Mouse (Mus musculus) kidney, embryonic 15.5 days (tissue): ENCODE data around the gene Pla2r1. TPM values are rescaled to one million over a fixed set of nuclear protein-coding genes. Genes with fewer than 3 reads are reported as not detected.

Source experiments
- ATAC-seq: fragments of 200-750 bp; cut with Nextera tagmentation; replicated peaks from 2 replicates; pipeline ENCODE4 v1.8.0; 2017; ENCODE audit warnings: moderate TSS enrichment; ENCODE audit not compliant: low FRiP score
- H3K27ac ChIP-seq: fragments of 300-500 bp; sonication (generic); 2 replicates; pipeline ENCODE4 v1.5.1; 2015; ENCODE audit warnings: mild to moderate bottlenecking, inconsistent platforms
- H3K27me3 ChIP-seq: fragments of 300-500 bp; sonication (generic); 2 replicates; pipeline ENCODE4 v1.6.1; 2015; ENCODE audit warnings: inconsistent platforms
- H3K36me3 ChIP-seq: fragments of 300-500 bp; sonication (generic); 2 replicates; pipeline ENCODE4 v1.6.1; 2015; ENCODE audit warnings: inconsistent platforms
- H3K4me1 ChIP-seq: fragments of 300-500 bp; sonication (generic); 2 replicates; pipeline ENCODE4 v1.6.1; 2015; ENCODE audit warnings: inconsistent platforms
- H3K4me2 ChIP-seq: fragments of 300-500 bp; sonication (generic); 2 replicates; pipeline ENCODE4 v1.6.1; 2015; ENCODE audit warnings: moderate library complexity, mild to moderate bottlenecking, inconsistent platforms
- H3K4me3 ChIP-seq: fragments of 300-500 bp; sonication (generic); replicated peaks from 2 replicates; pipeline ENCODE4 v1.5.1; 2015; ENCODE audit warnings: mild to moderate bottlenecking, inconsistent platforms
- H3K9ac ChIP-seq: fragments of 300-500 bp; sonication (generic); 2 replicates; pipeline ENCODE4 v1.6.1; 2015; ENCODE audit warnings: mild to moderate bottlenecking, inconsistent platforms
- H3K9me3 ChIP-seq: fragments of 300-500 bp; sonication (generic); replicated peaks from 2 replicates; pipeline ENCODE4 v1.6.1; 2016; ENCODE audit warnings: inconsistent platforms
- WGBS: fragments of 180-500 bp; shearing (Covaris S2); methylation state at CpG from one replicate; pipeline ENCODE4 v1.1.7; 2015; ENCODE audit warnings: mixed read lengths; 5-methylcytosine and 5-hydroxymethylcytosine counted together
- polyA plus RNA-seq: library from polyadenylated mRNA; unstranded; fragments of >200 nt; fragmentation: Nextera tagmentation; extraction: Ambion mirVana; gene quantifications from 2 replicates; pipeline ENCODE4 v1.2.1, GENCODE M21; 2015

The Pla2r1 gene
- polyA plus RNA-seq, 1 experiment from 2014 or later = 4.0 TPM

DNA sequence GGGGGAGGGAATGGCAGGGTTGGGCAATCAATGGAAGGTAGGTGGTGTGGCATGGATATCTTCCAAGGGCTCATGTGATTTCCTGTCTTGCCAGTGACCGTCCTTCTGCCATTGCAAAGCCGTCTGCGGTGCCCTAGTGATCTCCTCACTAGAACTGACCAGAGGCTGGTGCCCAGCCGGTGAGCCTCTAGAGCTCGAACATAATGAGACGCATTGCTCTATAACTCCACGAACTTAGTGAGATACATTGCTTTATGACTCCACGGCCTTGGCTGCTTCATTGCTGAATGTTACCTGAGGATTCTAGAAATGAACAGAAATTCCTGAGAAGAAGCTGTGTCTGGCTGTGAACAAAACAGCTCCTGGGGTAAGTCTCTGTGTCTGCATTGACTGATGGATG lies 12.8 kb downstream of the Pla2r1 start:
- ATAC-seq = no peak
- Histone ChIP-seq H3K36me3 (no peaks in the 10 kb centered on the region), H3K4me3 (no peak overlapping the region), H3K27me3 (no peaks in the 10 kb centered on the region), H3K9ac (no peak overlapping the region), H3K4me2 (no peak overlapping the region), H3K4me1 (peaks cover 22% of the 10 kb centered on the region), H3K9me3 (no peaks in the 10 kb centered on the region), H3K27ac (no peak overlapping the region)
- 95% methylated on average over 8 of the region's 8 CpGs for WGBS

DNA sequence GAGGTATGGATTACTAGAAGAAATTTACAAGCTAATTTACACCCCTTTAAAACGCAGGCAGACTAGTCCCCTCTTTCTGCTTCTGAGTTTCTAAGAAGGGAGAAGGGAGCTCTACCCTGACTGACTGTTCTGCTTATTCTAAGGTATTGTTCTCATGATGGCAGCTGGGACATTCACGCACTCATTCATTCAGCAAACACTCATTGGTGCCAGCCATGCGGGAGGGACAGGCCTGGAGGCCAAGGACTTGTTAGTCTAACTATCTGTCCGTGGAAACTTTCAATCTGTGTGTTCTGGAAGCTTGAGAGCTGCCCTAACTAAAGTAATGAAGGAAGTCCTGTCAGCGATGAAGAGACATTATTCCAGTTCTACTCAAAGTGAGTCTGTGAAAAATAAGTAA lies 14.4 kb downstream of the Pla2r1 start:
- H3K4me2 ChIP-seq = no peak overlapping the region
- peaks cover 12% of the 10 kb centered on the region for H3K4me1 ChIP-seq
- WGBS = 56% methylated on average over 5 of the region's 5 CpGs
- H3K27ac ChIP-seq = no peak overlapping the region
- no peaks in the 10 kb centered on the region for H3K36me3 ChIP-seq
- H3K9ac ChIP-seq = no peak overlapping the region
- ATAC-seq = no peak
- no peaks in the 10 kb centered on the region for H3K9me3 ChIP-seq
- no peak overlapping the region for H3K4me3 ChIP-seq
- no peaks in the 10 kb centered on the region for H3K27me3 ChIP-seq

DNA sequence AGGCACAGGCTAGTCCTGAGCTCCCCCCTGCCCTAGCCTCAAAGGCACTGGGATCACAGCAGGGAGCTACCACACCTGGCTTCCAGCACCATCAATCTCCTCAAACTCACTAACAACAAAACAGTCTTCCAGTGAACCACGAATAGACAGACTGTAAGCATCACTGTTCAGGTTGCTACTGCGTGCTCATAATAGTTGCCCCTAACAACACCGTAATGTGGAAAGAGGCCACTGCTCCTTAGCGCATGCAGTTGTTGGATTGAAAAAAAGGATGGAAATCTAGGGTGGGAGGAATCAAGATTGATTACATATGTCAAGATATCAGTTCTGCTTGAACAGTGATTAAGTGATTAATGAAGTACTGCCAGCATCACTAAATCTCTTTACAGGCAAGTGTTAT lies 14.8 kb downstream of the Pla2r1 start:
- no peak for ATAC-seq
- 36% methylated on average over 4 of the region's 4 CpGs for WGBS

DNA sequence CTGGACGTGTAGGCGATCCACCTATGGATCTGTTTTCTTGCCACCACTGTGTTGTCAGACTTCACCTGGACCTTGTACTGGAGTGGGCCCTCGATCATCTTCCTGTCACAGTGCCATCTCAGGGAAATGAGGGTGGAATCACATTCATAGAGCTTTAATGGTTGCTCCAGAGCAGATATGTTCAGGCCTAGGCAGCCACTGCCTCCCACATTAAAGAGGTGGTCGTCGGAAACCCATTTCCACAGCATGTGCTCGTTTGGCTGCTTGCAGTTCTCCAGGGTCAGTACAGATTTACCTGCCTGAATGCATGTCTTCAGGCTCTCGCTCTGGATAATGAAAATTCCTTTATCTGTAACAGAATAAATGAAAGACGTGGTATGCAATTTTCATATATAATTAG lies 18.4 kb downstream of the Pla2r1 start:
- H3K36me3 ChIP-seq = no peaks in the 10 kb centered on the region
- no peaks in the 10 kb centered on the region for H3K27me3 ChIP-seq
- no peak overlapping the region for H3K9ac ChIP-seq
- no peak for ATAC-seq
- H3K4me3 ChIP-seq = no peak overlapping the region
- H3K9me3 ChIP-seq = no peaks in the 10 kb centered on the region
- H3K27ac ChIP-seq = no peak overlapping the region
- 88% methylated on average over 8 of the region's 8 CpGs for WGBS
- no peak overlapping the region for H3K4me2 ChIP-seq
- H3K4me1 ChIP-seq = no peaks in the 10 kb centered on the region

More for the DNA sequence above, 14.8 kb downstream of the Pla2r1 start:
- no peak overlapping the region for H3K9ac ChIP-seq
- peaks cover 12% of the 10 kb centered on the region for H3K4me1 ChIP-seq
- H3K4me2 ChIP-seq = no peak overlapping the region
- H3K9me3 ChIP-seq = no peaks in the 10 kb centered on the region
- H3K36me3 ChIP-seq = no peaks in the 10 kb centered on the region
- H3K27me3 ChIP-seq = no peaks in the 10 kb centered on the region
- no peak overlapping the region for H3K4me3 ChIP-seq
- H3K27ac ChIP-seq = no peak overlapping the region

DNA sequence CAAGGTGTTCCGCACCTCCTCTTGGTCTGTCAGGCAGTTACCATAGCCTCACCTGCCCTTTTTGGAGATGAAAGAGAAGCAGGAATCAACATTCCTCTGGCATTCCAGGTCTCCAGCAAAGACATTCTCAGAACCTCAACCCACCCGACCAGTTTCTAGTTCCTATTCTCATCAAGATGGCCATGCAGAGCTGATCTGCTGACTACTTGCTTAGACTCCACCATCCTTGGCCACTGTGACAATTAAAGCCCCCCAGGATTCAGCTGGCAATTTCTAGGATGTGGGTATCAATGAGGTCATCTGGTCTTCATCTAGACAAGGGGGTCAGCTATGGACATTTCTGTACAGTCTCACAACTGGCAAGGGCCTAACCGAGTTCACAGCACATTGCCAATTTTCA lies 20.1 kb downstream of the Pla2r1 start:
- no peak for ATAC-seq
- Histone ChIP-seq H3K36me3 (no peaks in the 10 kb centered on the region), H3K9ac (no peak overlapping the region), H3K4me3 (no peak overlapping the region), H3K4me2 (no peak overlapping the region), H3K27ac (no peak overlapping the region), H3K27me3 (no peaks in the 10 kb centered on the region), H3K4me1 (no peaks in the 10 kb centered on the region), H3K9me3 (no peaks in the 10 kb centered on the region)
- 79% methylated on average over 3 of the region's 3 CpGs for WGBS

DNA sequence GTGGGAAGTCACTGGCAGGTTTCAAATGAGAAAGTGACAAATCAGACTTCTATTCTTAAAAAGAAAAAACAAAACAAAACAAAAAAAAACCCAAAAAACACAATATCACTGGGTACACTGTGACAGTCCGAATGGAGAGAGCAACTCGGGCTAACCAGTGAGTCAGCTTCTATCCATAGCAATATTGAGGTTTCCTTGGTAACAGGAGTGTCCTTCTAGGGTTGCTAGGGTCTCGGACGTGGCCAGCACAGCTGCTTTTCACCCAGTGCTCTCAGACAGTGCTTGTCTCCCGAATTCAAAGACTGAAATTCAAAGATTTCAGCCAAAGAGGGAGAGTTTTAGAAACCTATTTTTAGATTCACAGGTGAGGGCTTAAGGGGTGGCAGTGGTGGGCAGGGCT lies 20.6 kb downstream of the Pla2r1 start:
- Histone ChIP-seq H3K4me1 (no peaks in the 10 kb centered on the region), H3K9ac (no peak overlapping the region), H3K4me3 (no peak overlapping the region), H3K27me3 (no peaks in the 10 kb centered on the region), H3K9me3 (no peaks in the 10 kb centered on the region), H3K27ac (no peak overlapping the region), H3K36me3 (no peaks in the 10 kb centered on the region), H3K4me2 (no peak overlapping the region)
- whole genome bisulfite sequencing = 71% methylated on average over 5 of the region's 5 CpGs
- ATAC-seq = no peak

DNA sequence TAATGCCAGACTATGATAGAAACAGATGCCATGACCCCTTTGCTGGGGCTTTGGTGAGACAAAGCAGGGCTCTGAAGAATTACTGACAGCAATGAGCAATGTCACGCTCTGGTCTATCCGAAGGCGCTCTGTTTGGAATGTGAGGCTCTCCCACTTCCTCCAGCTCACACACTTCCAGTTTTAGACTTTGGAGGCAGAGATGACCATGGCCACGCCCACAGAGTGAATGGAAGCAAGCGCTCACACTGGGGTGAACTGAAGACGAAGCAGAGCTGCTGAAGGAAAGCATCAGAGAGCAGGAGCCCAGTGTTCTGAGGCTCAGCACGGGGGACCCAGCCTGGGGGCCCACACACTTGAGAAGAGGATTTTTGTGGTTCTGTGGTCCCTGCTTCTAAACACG lies 37.3 kb downstream of the Pla2r1 start:
- no peaks in the 10 kb centered on the region for H3K27me3 ChIP-seq
- H3K27ac ChIP-seq = no peak overlapping the region
- H3K4me1 ChIP-seq = no peaks in the 10 kb centered on the region
- H3K9ac ChIP-seq = no peak overlapping the region
- ATAC-seq = no peak
- H3K4me3 ChIP-seq = no peak overlapping the region
- H3K36me3 ChIP-seq = no peaks in the 10 kb centered on the region
- WGBS = 56% methylated on average over 8 of the region's 8 CpGs
- no peaks in the 10 kb centered on the region for H3K9me3 ChIP-seq
- H3K4me2 ChIP-seq = no peak overlapping the region

DNA sequence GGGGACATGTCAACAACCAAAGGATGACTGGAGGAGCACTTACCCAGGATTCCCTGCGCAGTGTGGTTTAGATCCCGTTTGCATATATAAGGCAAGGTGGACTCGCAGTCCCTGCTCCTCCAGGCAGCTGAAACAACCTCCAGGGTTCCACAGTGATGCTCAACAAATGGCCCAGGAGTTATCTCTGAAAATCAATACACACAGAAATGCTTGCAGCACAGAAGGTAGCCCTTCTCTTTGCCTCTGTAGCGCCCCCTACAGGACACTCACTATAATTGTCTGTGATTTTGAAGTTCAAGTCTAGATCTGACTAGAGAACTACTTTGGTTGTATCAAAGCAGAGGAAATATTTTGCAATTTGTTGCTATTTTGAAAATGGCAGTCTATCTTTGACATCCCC lies 38.2 kb downstream of the Pla2r1 start:
- H3K9ac ChIP-seq = no peak overlapping the region
- H3K4me1 ChIP-seq = no peaks in the 10 kb centered on the region
- H3K27me3 ChIP-seq = no peaks in the 10 kb centered on the region
- no peaks in the 10 kb centered on the region for H3K36me3 ChIP-seq
- WGBS = 76% methylated on average over 4 of the region's 4 CpGs
- ATAC-seq = no peak
- no peaks in the 10 kb centered on the region for H3K9me3 ChIP-seq
- no peak overlapping the region for H3K27ac ChIP-seq
- H3K4me3 ChIP-seq = no peak overlapping the region
- no peak overlapping the region for H3K4me2 ChIP-seq

DNA sequence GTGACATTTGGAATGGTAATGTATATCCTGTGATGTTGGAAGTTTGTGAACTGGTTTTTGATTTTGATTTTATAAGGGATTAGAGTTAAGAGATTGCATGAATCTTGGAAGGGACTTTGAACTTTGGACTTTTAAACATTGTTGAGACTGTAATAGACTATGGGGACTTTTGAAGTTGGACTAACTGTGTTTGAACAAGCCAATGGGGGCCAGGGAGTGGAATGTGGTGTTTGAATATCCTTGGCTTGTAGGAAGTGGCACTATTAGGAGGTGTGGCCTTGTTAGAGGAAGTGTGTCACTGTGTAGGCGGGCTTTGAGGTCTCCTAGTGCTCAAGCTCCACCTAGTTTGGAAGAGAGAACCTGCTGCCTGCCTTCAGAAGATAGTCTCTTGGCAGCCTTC lies 42.4 kb downstream of the Pla2r1 start:
- 88% methylated on average over 1 of the region's 1 CpGs for WGBS
- H3K27me3 ChIP-seq = no peaks in the 10 kb centered on the region
- H3K4me3 ChIP-seq = no peak overlapping the region
- no peak overlapping the region for H3K9ac ChIP-seq
- no peaks in the 10 kb centered on the region for H3K36me3 ChIP-seq
- no peaks in the 10 kb centered on the region for H3K4me1 ChIP-seq
- H3K27ac ChIP-seq = no peak overlapping the region
- no peak for ATAC-seq
- H3K9me3 ChIP-seq = no peaks in the 10 kb centered on the region
- no peak overlapping the region for H3K4me2 ChIP-seq

DNA sequence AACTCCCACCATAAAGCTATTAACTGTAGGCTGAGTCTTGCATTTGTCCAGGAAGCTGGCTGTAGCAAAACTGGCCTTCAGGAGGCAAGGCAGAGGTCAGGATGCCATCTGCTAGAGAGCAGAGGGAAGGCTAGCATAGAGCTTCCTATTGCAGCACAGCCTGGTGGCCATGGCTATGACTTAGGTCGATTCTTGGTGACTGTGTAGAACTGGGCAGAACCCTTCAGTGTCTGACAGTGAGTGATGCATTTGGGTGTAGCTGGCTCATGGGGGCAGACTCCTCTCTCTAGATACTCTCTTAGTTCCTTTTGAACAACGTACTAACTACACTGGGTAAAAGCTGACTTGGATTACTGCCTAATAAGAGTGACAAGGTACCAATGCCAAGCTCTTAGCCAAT lies 48.0 kb downstream of the Pla2r1 start:
- Histone ChIP-seq H3K36me3 (no peaks in the 10 kb centered on the region), H3K27ac (no peak overlapping the region), H3K9me3 (no peaks in the 10 kb centered on the region), H3K9ac (no peak overlapping the region), H3K4me2 (no peak overlapping the region), H3K4me1 (no peaks in the 10 kb centered on the region), H3K27me3 (no peaks in the 10 kb centered on the region), H3K4me3 (no peak overlapping the region)
- no peak for ATAC-seq
- 15% methylated on average over 2 of the region's 2 CpGs for WGBS

DNA sequence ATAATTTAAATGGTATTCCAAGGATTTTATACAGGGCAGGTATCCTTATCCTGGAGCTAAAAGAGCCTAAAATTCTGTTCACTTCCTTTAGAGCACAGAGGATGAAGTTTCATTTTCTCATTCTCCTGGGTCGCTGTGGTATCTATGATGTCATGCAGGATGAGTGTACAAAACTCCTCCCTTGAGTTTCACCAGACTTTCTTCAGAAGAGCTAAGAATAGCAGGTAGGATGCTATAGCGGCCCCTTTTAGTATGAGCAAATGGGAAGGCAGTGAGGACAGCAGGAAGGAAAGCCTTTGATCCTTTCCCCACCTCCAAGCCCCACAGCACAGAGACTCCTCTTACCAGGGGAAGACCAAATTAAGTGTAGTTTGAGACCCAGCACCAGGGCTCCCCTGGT lies 48.4 kb downstream of the Pla2r1 start:
- no peaks in the 10 kb centered on the region for H3K36me3 ChIP-seq
- no peaks in the 10 kb centered on the region for H3K4me1 ChIP-seq
- H3K4me3 ChIP-seq = no peak overlapping the region
- no peak overlapping the region for H3K27ac ChIP-seq
- 29% methylated on average over 2 of the region's 2 CpGs for WGBS
- ATAC-seq = no peak
- H3K9me3 ChIP-seq = no peaks in the 10 kb centered on the region
- no peaks in the 10 kb centered on the region for H3K27me3 ChIP-seq
- H3K4me2 ChIP-seq = no peak overlapping the region
- H3K9ac ChIP-seq = no peak overlapping the region

DNA sequence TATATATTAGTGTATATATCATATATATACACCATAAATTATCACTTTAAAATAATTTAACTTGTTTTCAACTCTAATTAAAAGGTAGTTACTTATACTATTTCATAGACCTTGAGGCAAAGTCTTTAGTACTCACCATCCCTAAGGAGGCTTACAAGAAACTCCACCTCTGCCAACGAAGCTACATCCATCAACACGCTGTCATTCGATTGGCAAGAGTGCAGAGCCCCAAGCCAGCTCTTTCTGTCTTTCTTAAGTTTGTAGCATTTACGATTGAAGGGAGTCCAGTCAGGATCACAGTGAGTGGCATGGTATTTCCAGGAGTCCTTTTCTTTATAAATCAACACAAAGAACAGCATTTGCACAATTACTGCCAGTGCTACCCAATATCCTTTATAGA lies 49.1 kb downstream of the Pla2r1 start:
- 80% methylated on average over 4 of the region's 4 CpGs for WGBS
- H3K36me3 ChIP-seq = no peaks in the 10 kb centered on the region
- ATAC-seq = no peak

DNA sequence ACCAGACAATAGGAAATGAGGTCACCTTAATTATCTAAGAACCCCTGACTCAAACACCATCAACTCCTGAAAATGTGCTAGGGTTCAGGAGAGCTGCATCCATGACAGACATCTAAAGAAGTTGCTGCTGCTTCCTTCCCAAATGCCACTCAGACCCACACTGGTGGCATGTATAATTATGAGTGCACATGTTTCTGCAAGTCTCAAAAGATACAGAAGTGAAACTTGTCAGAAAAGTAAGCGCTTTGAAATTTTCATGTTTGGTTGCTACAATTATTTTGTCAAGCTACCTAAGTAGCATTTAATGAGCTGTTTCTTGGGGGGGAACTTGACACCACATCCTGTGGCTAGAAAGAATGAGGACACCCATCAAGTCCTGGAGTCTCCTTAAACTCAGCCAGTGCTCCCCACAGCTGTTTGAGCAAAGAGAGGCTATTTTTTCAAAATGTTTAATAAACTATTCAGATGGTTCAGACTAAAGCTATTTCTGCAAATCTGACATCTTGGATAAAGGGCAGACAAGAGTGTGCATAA lies 52.5 kb downstream of the Pla2r1 start:
- H3K27ac ChIP-seq = no peak overlapping the region
- H3K4me3 ChIP-seq = no peak overlapping the region
- no peaks in the 10 kb centered on the region for H3K27me3 ChIP-seq
- H3K9me3 ChIP-seq = no peaks in the 10 kb centered on the region
- no peaks in the 10 kb centered on the region for H3K36me3 ChIP-seq
- ATAC-seq = no peak
- no peak overlapping the region for H3K4me2 ChIP-seq
- 87% methylated on average over 1 of the region's 1 CpGs for WGBS
- no peaks in the 10 kb centered on the region for H3K4me1 ChIP-seq
- no peak overlapping the region for H3K9ac ChIP-seq

More for the DNA sequence above, 49.1 kb downstream of the Pla2r1 start:
- Histone ChIP-seq H3K4me1 (no peaks in the 10 kb centered on the region), H3K4me2 (no peak overlapping the region), H3K4me3 (no peak overlapping the region), H3K9ac (no peak overlapping the region), H3K27ac (no peak overlapping the region), H3K9me3 (no peaks in the 10 kb centered on the region), H3K27me3 (no peaks in the 10 kb centered on the region)
